Mouse (Mus musculus): ENCODE data around the gene Padi4.

- TF ChIP-seq CHD2 (IDR thresholded peaks at IDR 0.05; ENCODE audit: low read depth, low read length) (no peak), ZNF384 (IDR thresholded peaks at IDR 0.05; ENCODE audit: low read depth, low read length) (no peak), MAFK (IDR thresholded peaks at IDR 0.05; ENCODE audit: insufficient read depth, low read depth, low read length) (no peak), ZC3H11A (IDR thresholded peaks at IDR 0.05; ENCODE audit: borderline replicate concordance, low read depth, low read length) (0 out of 2 replicates have a peak, but pooled peaks have one; percentile 26)
Observed at GRCm38 (mm10) chr4:140763158-140763557, 10.9 kb downstream of the Padi4 start.
